Comparison of ENCODE assay signal across 23 mouse cellular contexts in the genomic region with DNA sequence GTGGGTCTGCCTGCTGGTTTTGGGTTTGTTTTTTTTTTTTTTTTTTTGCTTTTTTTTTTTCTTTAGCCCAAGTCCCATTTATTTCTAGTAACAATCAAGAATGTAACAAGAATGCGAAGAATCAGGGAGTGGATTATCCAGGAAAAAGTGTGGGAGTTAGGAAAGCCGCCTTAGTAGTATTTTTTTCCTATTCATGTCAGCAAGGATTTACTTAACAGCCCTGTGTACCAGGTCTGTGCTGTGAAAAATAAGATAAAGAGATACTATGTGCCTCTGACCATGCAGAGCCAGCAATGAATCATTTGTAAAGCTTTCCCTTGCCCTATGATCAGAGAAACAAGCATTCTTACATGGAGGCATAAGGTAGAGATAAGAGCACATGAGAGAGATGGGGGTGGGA.
"Had no signal": no experiment of that assay in that cellular context is flagged by ENCODE, and none has a peak within 500 bp of the region (broad histone marks: within the 10 kb centered on the region; RNA-seq: fewer than 3 reads in every experiment).

No protein-coding gene starts in this region.

- H3K9me3 ChIP-seq: limb, embryonic 10.5 days; limb, embryonic 13.5 days; liver, embryonic 12.5 days; liver, embryonic 15.5 days; lung, embryonic 15.5 days; midbrain, embryonic 10.5 days; midbrain, embryonic 13.5 days; stomach, embryonic 15.5 days had no signal

- H3K4me2 ChIP-seq: limb, embryonic 13.5 days; liver, embryonic 12.5 days; liver, embryonic 15.5 days; lung, embryonic 15.5 days; midbrain, embryonic 13.5 days; stomach, embryonic 15.5 days had no signal

- H3K27me3 ChIP-seq: limb, embryonic 13.5 days; stomach, embryonic 15.5 days had no signal

- H3K4me3 ChIP-seq: limb, embryonic 10.5 days; limb, embryonic 13.5 days; liver, embryonic 12.5 days; liver, embryonic 15.5 days; lung, embryonic 15.5 days; megakaryocyte, embryonic 14.5 days; midbrain, embryonic 10.5 days; midbrain, embryonic 13.5 days; stomach, embryonic 15.5 days had no signal

- H3K27ac ChIP-seq: limb, embryonic 10.5 days; limb, embryonic 13.5 days; liver, embryonic 12.5 days; liver, embryonic 15.5 days; lung, embryonic 15.5 days; midbrain, embryonic 10.5 days; midbrain, embryonic 13.5 days; stomach, embryonic 15.5 days had no signal

- ATAC-seq: intestine, postnatal 0 days; liver, embryonic 12.5 days; midbrain, embryonic 13.5 days; midbrain, embryonic 16.5 days had no signal

- DNase-seq: kidney, adult 2 months; kidney, postnatal 10 days; kidney, postnatal 4 days; liver; lung, adult 18-20 months; lung, postnatal 10 days; lung, postnatal 36 days; right cerebral cortex, postnatal 14 days; right cerebral cortex, postnatal 4 days; thymus, adult 2 months; thymus, postnatal 14 days; thymus, postnatal 4 days had no signal

- H3K36me3 ChIP-seq: limb, embryonic 10.5 days; limb, embryonic 13.5 days; liver, embryonic 12.5 days; liver, embryonic 15.5 days; lung, embryonic 15.5 days; midbrain, embryonic 10.5 days; midbrain, embryonic 13.5 days; stomach, embryonic 15.5 days had no signal

- H3K9ac ChIP-seq: limb, embryonic 13.5 days; liver, embryonic 12.5 days; liver, embryonic 15.5 days; lung, embryonic 15.5 days; midbrain, embryonic 13.5 days; stomach, embryonic 15.5 days had no signal
